Mouse (Mus musculus) heart, embryonic 11.5 days (tissue): ENCODE data around the gene Kat5. TPM values are rescaled to one million over a fixed set of nuclear protein-coding genes. Genes with fewer than 3 reads are reported as not detected.

Experiments used
- ATAC-seq: fragments of 200-750 bp; cut with Nextera tagmentation; replicated peaks from 2 replicates; pipeline ENCODE4 v1.8.0; 2017; ENCODE audit warnings: moderate library complexity; ENCODE audit not compliant: insufficient number of reproducible peaks, low FRiP score, low TSS enrichment
- H3K27ac ChIP-seq: fragments of 300-500 bp; sonication (generic); 2 replicates; pipeline ENCODE4 v1.5.1; 2014; ENCODE audit warnings: mild to moderate bottlenecking, low read depth, low read length
- H3K27me3 ChIP-seq: fragments of 300-500 bp; sonication (generic); 2 replicates; pipeline ENCODE4 v1.6.1; 2014; ENCODE audit warnings: mild to moderate bottlenecking, low read length, mixed read lengths; ENCODE audit not compliant: control insufficient read depth, insufficient read depth
- H3K36me3 ChIP-seq: fragments of 300-500 bp; sonication (generic); 2 replicates; pipeline ENCODE4 v1.6.1; 2014; ENCODE audit warnings: mild to moderate bottlenecking, low read length, moderate library complexity, mixed read lengths; ENCODE audit not compliant: control insufficient read depth, insufficient read depth
- H3K4me1 ChIP-seq: fragments of 300-500 bp; sonication (generic); 2 replicates; pipeline ENCODE4 v1.6.1; 2014; ENCODE audit warnings: low read length; ENCODE audit not compliant: control insufficient read depth, insufficient read depth
- H3K4me2 ChIP-seq: fragments of 300-500 bp; sonication (generic); 2 replicates; pipeline ENCODE4 v1.6.1; 2014; ENCODE audit warnings: mild to moderate bottlenecking, moderate library complexity
- H3K4me3 ChIP-seq: fragments of 300-500 bp; sonication (generic); 2 replicates; pipeline ENCODE4 v1.5.1; 2014; ENCODE audit warnings: low read depth, low read length
- H3K9ac ChIP-seq: fragments of 300-500 bp; sonication (generic); 2 replicates; pipeline ENCODE4 v1.6.1; 2014; ENCODE audit warnings: mild to moderate bottlenecking, low read depth, low read length, moderate library complexity
- H3K9me3 ChIP-seq: fragments of 300-500 bp; sonication (generic); replicated peaks from 2 replicates; pipeline ENCODE4 v1.6.1; 2016; ENCODE audit warnings: low read length; ENCODE audit not compliant: control insufficient read depth
- WGBS: fragments of 180-500 bp; shearing (Covaris S2); extraction: QIAGEN DNeasy Blood & Tissue Kit; methylation state at CpG from one replicate; pipeline ENCODE4 v1.1.7; 2014; ENCODE audit not compliant: insufficient replicate concordance; 5-methylcytosine and 5-hydroxymethylcytosine counted together
- polyA plus RNA-seq: library from polyadenylated mRNA; unstranded; fragments of >200 nt; fragmentation: Nextera tagmentation; extraction: Ambion mirVana; gene quantifications from 2 replicates; pipeline ENCODE4 v1.2.1, GENCODE M21; 2014

The Kat5 gene
- polyA plus RNA-seq, 1 experiment from 2014 or later, result 23.4 TPM

DNA sequence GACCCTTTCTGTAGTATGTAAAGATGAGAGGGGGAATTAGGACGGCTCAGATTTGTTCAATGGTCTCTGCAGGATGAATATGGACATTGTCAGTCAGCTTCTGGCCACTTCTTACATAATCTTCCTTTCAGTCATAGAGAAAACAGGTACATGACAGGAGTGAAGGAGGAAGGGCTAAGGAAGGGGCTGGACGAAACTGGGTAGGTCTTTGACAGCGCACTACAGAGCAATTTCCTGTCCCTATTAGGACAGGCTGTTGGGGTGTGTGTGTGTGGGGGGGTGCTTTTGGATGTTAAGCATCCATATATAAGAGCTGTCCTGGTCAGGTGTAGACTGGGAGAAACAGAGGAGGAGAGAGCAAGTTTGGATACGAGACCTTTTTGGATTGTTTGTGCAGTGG, 10.8 kb downstream of the Kat5 start:
- H3K9ac ChIP-seq, result no peak overlapping the region
- H3K36me3 ChIP-seq, result peaks cover 2% of the 10 kb centered on the region
- H3K9me3 ChIP-seq, result no peaks in the 10 kb centered on the region
- H3K27me3 ChIP-seq, result no peaks in the 10 kb centered on the region
- H3K4me3 ChIP-seq, result no peak overlapping the region
- H3K27ac ChIP-seq, result no peak overlapping the region
- 75% methylated on average over 4 of the region's 4 CpGs for WGBS
- peaks cover 11% of the 10 kb centered on the region for H3K4me1 ChIP-seq
- no peak for ATAC-seq
- no peak overlapping the region for H3K4me2 ChIP-seq

DNA sequence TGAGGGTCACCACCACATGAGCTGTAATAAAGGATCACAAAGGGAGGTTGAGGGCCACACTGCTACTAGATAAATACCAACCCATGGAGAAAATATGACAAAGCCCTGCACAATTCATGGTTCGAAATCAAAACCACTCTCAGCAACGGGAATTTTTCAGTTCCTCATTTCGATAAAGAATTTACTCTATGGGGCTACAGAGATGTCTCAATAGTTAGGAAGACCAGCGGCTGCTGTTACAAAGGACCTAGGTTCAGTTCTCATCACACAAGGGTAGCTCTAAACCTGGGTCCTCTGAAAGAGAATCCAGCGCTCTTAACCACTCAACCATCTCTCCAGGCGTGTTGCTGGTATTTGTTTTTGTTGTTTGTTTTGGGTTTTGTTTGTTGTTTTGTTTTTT, 18.1 kb downstream of the Kat5 start:
- Histone ChIP-seq H3K27ac (no peak overlapping the region), H3K27me3 (no peaks in the 10 kb centered on the region), H3K36me3 (no peaks in the 10 kb centered on the region), H3K4me1 (no peaks in the 10 kb centered on the region), H3K9me3 (no peaks in the 10 kb centered on the region), H3K4me3 (no peak overlapping the region), H3K9ac (no peak overlapping the region), H3K4me2 (no peak overlapping the region)
- no peak for ATAC-seq
- WGBS, result 75% methylated on average over 6 of the region's 6 CpGs

DNA sequence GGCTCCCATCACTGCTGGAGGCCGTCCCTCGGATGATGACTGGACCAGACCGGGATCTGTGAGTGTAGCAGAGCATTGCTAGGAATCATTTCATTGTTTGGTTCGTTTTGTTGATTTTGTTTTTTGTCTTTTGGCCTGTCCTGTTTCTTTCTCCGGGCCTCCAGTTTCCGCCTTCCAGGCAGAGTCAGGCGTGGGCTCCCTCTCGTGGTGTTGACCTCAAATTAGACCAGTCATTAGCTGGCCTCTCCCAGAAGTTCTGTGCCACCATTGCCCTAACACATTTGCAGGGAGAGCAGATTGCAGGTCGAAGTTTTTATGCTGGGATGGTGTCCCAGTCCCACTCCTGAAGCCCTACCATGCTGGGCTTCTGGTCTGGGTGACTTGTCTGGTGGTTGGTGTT, 20.9 kb downstream of the Kat5 start:
- H3K4me1 ChIP-seq, result no peaks in the 10 kb centered on the region
- WGBS, result 67% methylated on average over 9 of the region's 9 CpGs
- no peak overlapping the region for H3K9ac ChIP-seq
- H3K4me3 ChIP-seq, result no peak overlapping the region
- no peak for ATAC-seq
- no peak overlapping the region for H3K27ac ChIP-seq
- H3K4me2 ChIP-seq, result no peak overlapping the region
- H3K9me3 ChIP-seq, result no peaks in the 10 kb centered on the region
- no peaks in the 10 kb centered on the region for H3K36me3 ChIP-seq
- no peaks in the 10 kb centered on the region for H3K27me3 ChIP-seq

- WGBS, result 78% methylated on average over 2 of the region's 2 CpGs
- H3K4me3 ChIP-seq, result no peak overlapping the region
Observed at GRCm38 (mm10) chr19:5581995-5582394, 28.0 kb downstream of the Kat5 start.

GRCm38 (mm10) chr19:5580776-5581175, 29.3 kb downstream of the Kat5 start:
- Histone ChIP-seq H3K36me3 (no peaks in the 10 kb centered on the region), H3K27me3 (no peaks in the 10 kb centered on the region), H3K27ac (no peak overlapping the region), H3K4me1 (no peaks in the 10 kb centered on the region), H3K4me2 (no peak overlapping the region), H3K9me3 (no peaks in the 10 kb centered on the region), H3K4me3 (no peak overlapping the region), H3K9ac (no peak overlapping the region)
- 75% methylated on average over 6 of the region's 6 CpGs for whole genome bisulfite sequencing
- no peak for ATAC-seq

More at GRCm38 (mm10) chr19:5581995-5582394, 28.0 kb downstream of the Kat5 start:
- Histone ChIP-seq H3K9me3 (no peaks in the 10 kb centered on the region), H3K27me3 (no peaks in the 10 kb centered on the region), H3K36me3 (no peaks in the 10 kb centered on the region), H3K4me1 (no peaks in the 10 kb centered on the region), H3K27ac (no peak overlapping the region), H3K9ac (no peak overlapping the region), H3K4me2 (no peak overlapping the region)
- ATAC-seq, result no peak

- no peak overlapping the region for H3K4me2 ChIP-seq
- no peak overlapping the region for H3K27ac ChIP-seq
- H3K36me3 ChIP-seq, result no peaks in the 10 kb centered on the region
- ATAC-seq, result no peak
- no peaks in the 10 kb centered on the region for H3K4me1 ChIP-seq
- no peak overlapping the region for H3K4me3 ChIP-seq
- H3K27me3 ChIP-seq, result no peaks in the 10 kb centered on the region
- 72% methylated on average over 4 of the region's 4 CpGs for WGBS
- H3K9ac ChIP-seq, result no peak overlapping the region
- H3K9me3 ChIP-seq, result no peaks in the 10 kb centered on the region
Observed at GRCm38 (mm10) chr19:5579971-5580370, 30.1 kb downstream of the Kat5 start.

DNA sequence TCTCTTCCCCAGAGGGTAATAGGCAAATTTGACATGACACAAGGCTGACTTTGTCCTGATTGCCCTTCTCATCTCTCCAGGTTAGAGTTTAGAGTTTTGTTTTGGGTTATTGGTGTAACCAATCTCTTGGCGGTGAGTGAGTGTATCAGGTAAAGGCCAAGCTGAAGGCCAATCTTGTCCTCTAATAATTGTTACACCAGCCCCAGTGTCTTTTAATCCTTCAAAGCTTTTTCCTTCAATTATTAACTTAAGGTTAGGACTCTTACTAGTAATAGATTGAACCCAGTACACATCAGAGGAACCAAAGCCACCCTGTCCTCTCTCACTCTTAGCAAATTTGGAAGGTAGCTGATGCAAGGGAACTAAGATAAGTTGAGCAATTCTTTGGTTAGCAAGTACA, 34.7 kb downstream of the Kat5 start:
- Histone ChIP-seq H3K9me3 (no peaks in the 10 kb centered on the region), H3K9ac (no peak overlapping the region), H3K4me3 (no peak overlapping the region), H3K36me3 (no peaks in the 10 kb centered on the region), H3K4me1 (no peaks in the 10 kb centered on the region), H3K4me2 (no peak overlapping the region), H3K27me3 (peaks cover 3% of the 10 kb centered on the region; the same call in 1 of the 2 replicates), H3K27ac (no peak overlapping the region)
- WGBS, result 93% methylated on average over 1 of the region's 1 CpGs
- no peak for ATAC-seq

GRCm38 (mm10) chr19:5572331-5573125, 37.5 kb downstream of the Kat5 start:
- Histone ChIP-seq H3K27ac (no peak overlapping the region), H3K4me3 (no peak overlapping the region), H3K27me3 (peaks cover 8% of the 10 kb centered on the region; the same call in 1 of the 2 replicates), H3K4me2 (no peak overlapping the region), H3K4me1 (peaks cover 5% of the 10 kb centered on the region; the same call in 1 of the 2 replicates), H3K36me3 (peaks cover 2% of the 10 kb centered on the region; the same call in 1 of the 2 replicates), H3K9ac (no peak overlapping the region), H3K9me3 (no peaks in the 10 kb centered on the region)
- ATAC-seq, result no peak
- 81% methylated on average over 19 of the region's 19 CpGs for WGBS

GRCm38 (mm10) chr19:5571831-5572230, 38.2 kb downstream of the Kat5 start:
- no peak overlapping the region for H3K27ac ChIP-seq
- no peak for ATAC-seq
- peaks cover 2% of the 10 kb centered on the region; the same call in 1 of the 2 replicates for H3K36me3 ChIP-seq
- no peak overlapping the region for H3K9ac ChIP-seq
- WGBS, result 71% methylated on average over 5 of the region's 5 CpGs
- H3K4me3 ChIP-seq, result no peak overlapping the region
- no peaks in the 10 kb centered on the region for H3K9me3 ChIP-seq
- H3K4me2 ChIP-seq, result no peak overlapping the region
- peaks cover 5% of the 10 kb centered on the region; the same call in 1 of the 2 replicates for H3K4me1 ChIP-seq
- H3K27me3 ChIP-seq, result peaks cover 8% of the 10 kb centered on the region
